Mouse (Mus musculus): ENCODE results near the gene Rbp3.

DNA sequence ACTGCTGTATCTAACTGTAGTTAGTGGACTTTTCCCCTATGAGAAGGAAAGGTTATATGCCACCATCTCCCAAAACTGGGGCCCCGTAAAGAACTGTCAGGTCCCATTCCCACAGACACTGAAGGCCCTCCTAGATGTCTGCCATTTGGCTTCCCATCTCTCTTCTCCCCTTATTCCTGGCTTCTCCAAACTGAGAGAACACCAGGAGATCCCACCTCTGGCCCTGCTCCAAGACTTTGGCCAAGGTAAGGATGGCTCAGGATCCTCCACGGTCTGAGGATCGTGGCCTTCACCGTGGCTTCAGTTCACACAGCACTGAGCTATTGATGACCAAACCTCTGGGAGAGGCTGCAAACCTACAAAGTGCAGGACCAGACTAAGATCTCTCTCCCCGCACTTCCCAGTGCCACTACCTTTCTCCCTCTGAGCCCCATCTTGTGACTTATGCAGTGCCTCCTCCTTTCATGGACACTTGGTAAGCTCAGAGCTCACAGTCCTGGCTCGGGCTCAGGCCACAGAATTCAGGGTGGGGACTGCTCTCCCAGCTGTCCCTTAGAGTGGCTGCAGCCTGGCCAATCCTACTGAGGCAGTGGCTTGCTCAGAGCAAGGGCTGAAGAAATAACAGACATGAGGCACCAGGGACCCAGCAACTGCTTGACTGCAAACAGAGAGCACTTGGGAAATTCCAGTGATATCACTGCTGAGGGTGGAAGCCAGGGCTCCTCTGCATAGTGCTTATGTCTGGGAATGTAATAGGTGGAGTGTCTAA, 39.9 kb downstream of the Rbp3 start:
- TF ChIP-seq TCF12 (IDR thresholded peaks at IDR 0.05; ENCODE audit: low read depth, low read length), result no peak
- TF ChIP-seq RCOR1 (conservative IDR thresholded peaks at IDR 0.05; ENCODE audit: low read depth, low read length), result no peak
- TF ChIP-seq IRF4 (IDR thresholded peaks at IDR 0.05; ENCODE audit: low read depth, low read length), result no peak
- no peak for TF ChIP-seq CTCF (conservative IDR thresholded peaks at IDR 0.05 in 1 of 2, IDR thresholded peaks at IDR 0.05 in 1 of 2; ENCODE audit: low read depth in 2 of 2, low read length in 2 of 2)
- no peak for TF ChIP-seq GABPA (IDR thresholded peaks at IDR 0.05; ENCODE audit: insufficient replicate concordance, low read depth, low read length)
- TF ChIP-seq MEF2A (IDR thresholded peaks at IDR 0.05; ENCODE audit: borderline replicate concordance, low read depth, low read length), result no peak
- no peak for TF ChIP-seq EP300 (IDR thresholded peaks at IDR 0.05; ENCODE audit: low read length)
- no peak for TF ChIP-seq NRF1 (IDR thresholded peaks at IDR 0.05; ENCODE audit: low read depth, low read length)
- TF ChIP-seq MAX (IDR thresholded peaks at IDR 0.05; ENCODE audit: low read length), result no peak
- TF ChIP-seq POLR2A (IDR thresholded peaks at IDR 0.05; ENCODE audit: low read depth, low read length), result no peak
- TF ChIP-seq JUND (conservative IDR thresholded peaks at IDR 0.05; ENCODE audit: low read depth, low read length), result no peak

All from CH12.LX (cell line).